Mouse (Mus musculus): ENCODE data around the gene Sox30. TPM values are rescaled to one million over a fixed set of nuclear protein-coding genes. Genes with fewer than 3 reads are reported as not detected.
"Not testable (repeated sequence)": the region's sequence is repeated elsewhere in the genome, so short reads cannot be mapped to it uniquely, and the experiment has no call there.

Sox30 gene
- total RNA-seq, 2 experiments from 2014 or later, result 0.18 to 0.29 TPM

DNA sequence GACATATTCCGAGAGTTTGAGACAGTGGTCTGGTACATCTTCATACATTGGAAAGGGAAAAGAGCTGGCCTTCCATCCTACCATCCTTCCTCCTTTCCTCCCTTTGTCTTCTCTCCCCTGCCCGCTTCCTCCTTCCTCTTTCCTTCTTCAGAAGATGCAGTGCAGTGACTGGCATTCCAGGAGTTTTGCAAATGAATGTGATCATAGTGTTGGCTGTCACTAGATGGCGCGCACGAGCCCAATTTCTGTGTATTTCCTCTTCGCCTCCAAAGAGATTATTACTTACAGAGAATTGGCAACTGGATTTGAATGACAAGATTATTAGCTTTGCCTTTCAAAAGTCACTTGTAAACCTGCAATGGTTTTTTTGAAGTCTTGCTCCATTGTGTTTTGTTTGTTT is 36.0 kb downstream of the Sox30 start:
- DNase-seq (ENCODE audit: low spot score in 2 of 2), result peak; percentile 80 to 83

- DNase-seq (ENCODE audit: low spot score in 2 of 2), result no peak
Measured at GRCm38 (mm10) chr11:46020246-46020645, 40.1 kb downstream of the Sox30 start.

DNA sequence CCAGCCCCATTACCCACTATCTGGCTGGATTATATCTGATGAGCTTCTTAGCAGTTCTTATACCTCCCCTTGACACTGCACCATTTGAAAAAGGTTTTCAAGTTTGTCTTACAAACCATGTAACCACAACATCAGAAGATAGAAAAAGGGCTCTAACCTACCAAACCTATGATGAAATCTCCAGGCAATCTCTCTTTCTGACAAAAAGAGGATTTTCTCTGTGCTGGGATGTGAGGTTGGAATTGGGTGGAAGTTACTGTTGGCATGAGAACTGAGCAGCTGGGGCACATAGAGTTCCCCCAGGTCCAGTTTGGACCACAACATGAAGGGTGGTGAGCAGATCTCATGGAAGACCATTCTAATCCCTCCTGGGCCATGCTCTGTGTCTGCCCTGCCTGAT is 41.7 kb downstream of the Sox30 start:
- DNase-seq (ENCODE audit: low spot score in 2 of 2), result no peak

- DNase-seq (ENCODE audit: low spot score in 2 of 2), result peak in 1 of 2 experiments; percentile 2
Measured at GRCm38 (mm10) chr11:46022983-46023382, 42.9 kb downstream of the Sox30 start.

DNA sequence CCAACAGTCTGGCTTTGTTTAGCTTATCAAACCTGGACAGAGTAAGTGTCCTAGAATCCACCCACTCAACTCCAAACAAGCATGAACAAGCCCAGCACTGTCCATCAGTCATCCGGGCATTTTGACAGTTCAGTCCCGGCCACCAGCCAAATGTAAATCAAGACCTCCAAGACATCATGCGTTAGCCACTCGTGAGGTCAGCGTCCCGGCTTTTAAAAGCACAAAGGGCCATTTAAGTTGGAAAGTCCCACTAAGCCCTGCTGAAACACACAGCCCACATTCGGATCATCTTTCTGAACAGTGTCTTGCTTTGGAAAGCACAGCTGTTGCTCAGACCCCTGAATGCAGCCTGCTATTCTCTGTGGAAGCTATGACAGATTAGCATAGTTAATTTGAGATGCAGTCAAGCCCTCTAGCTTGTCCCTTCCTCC is 45.9 kb downstream of the Sox30 start:
- DNase-seq (ENCODE audit: low spot score in 2 of 2), result peak in 1 of 2 experiments; percentile 16

GRCm38 (mm10) chr11:46027952-46028814 is 48.1 kb downstream of the Sox30 start:
- DNase-seq (ENCODE audit: low spot score in 2 of 2), result no peak

DNA sequence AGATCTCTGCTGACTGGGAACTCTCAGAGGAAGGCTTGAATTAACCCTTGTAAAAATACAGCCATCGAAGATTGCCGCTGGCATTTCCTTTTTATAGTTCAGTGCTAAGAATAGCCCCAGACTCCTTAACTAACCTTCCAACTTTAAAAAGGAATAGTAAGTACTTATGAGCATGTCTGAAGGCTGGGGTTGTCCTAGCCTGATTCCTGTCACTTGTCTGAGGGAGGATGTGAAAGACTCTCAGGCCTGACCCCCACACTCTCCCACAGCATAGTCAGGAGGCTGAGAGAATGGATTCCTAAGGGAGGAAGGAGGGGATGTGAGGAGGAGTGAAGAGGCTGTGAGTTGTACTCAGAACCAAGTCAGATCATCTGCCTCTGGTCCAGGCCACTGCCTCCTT is 49.4 kb downstream of the Sox30 start:
- DNase-seq (ENCODE audit: low spot score in 2 of 2), result no peak

DNA sequence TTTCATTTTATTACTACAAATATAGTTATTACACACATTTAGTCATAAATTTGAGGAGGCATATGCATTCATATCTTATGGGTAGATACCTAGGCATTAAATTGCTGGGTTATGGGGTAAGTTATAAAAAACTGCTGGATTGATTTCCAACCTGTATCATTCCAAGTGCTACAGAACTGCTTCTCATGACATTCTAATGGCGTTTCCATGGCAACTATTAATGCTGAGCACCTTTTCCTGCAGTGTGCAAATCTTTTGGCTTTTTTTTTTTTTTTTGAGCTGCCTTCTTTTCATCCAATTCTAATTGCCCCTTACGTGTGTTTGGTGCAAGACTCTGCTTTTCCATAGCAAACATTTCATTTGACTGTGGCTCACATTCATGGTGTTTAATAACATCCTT is 49.9 kb downstream of the Sox30 start:
- no peak for DNase-seq (ENCODE audit: low spot score in 2 of 2)

DNA sequence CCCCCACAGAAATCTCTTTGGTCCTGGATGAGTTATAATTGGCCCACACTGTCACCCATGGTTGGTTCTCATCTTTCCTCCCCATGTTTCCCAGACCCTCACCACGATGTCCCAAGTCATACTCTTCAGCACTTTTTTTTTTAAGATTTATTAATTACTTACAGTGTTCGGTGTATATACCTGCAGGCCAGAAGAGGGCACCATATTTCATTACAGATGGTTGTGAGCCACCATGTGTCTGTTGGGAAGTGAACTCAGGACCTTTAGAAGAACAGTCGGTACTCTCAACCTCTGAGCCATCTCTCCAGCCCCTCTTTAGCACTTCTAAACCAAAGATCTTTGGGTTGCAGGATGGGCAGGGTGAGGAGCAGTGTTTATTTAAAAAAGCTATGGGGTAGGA is 51.4 kb downstream of the Sox30 start:
- no peak for DNase-seq (ENCODE audit: low spot score in 2 of 2)

- no peak for DNase-seq (ENCODE audit: low spot score in 2 of 2)
Measured at GRCm38 (mm10) chr11:46032956-46033355, 52.8 kb downstream of the Sox30 start.

GRCm38 (mm10) chr11:46036374-46036773 is 56.3 kb downstream of the Sox30 start:
- no peak for DNase-seq (ENCODE audit: low spot score in 2 of 2)

GRCm38 (mm10) chr11:46038901-46039300 is 58.8 kb downstream of the Sox30 start:
- no peak for DNase-seq (ENCODE audit: low spot score in 2 of 2)

GRCm38 (mm10) chr11:46039335-46039734 is 59.2 kb downstream of the Sox30 start:
- DNase-seq (ENCODE audit: low spot score in 2 of 2), result peak in 1 of 2 experiments; percentile 18

GRCm38 (mm10) chr11:46040841-46041556 is 60.9 kb downstream of the Sox30 start:
- DNase-seq (ENCODE audit: low spot score in 2 of 2), result no peak

DNA sequence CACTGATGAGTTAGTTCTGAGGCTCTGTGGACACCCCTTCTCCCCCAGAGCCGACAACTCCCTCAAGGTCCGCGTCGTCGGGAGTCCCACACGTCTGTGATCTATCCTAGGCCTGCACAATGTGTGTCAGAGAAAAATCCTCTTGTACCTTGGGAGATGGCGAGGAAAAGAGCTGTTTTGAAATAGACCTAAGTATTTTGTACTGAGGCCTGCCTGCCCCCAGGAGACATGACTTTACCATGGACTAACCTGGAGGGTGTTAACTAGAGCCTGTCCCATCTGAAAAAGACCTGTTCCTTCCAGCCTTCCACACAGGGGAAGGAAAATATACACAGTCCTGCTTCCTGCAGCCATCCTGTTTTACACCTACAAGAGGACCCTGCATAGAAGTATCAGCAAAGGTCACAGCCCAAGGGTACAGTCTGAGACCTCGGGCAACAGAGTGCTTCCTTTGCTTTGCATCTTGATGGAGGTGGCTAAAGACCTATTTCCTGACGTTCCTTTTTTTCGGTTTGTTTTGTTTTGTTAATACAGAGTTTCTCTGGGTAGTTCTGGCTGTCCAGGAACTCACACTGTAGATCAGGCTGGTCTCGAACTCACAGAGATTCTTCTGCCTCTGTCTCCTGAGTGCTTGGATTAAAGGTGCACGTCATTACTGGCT is 61.6 kb downstream of the Sox30 start:
- no peak for DNase-seq (ENCODE audit: low spot score in 2 of 2)

GRCm38 (mm10) chr11:46044781-46045180 is 64.7 kb downstream of the Sox30 start:
- DNase-seq (ENCODE audit: low spot score in 2 of 2), result no peak

- DNase-seq (ENCODE audit: low spot score in 2 of 2), result no peak
Measured at GRCm38 (mm10) chr11:46047264-46047663, 67.2 kb downstream of the Sox30 start.

GRCm38 (mm10) chr11:46052105-46052659 is 72.1 kb downstream of the Sox30 start, which contains the start of gene Gm12166:
Gene Gm12166, minus strand, starts transcription at chr11:46052321.
- peak; percentile 37 to 50 for DNase-seq (ENCODE audit: low spot score in 2 of 2)

DNA sequence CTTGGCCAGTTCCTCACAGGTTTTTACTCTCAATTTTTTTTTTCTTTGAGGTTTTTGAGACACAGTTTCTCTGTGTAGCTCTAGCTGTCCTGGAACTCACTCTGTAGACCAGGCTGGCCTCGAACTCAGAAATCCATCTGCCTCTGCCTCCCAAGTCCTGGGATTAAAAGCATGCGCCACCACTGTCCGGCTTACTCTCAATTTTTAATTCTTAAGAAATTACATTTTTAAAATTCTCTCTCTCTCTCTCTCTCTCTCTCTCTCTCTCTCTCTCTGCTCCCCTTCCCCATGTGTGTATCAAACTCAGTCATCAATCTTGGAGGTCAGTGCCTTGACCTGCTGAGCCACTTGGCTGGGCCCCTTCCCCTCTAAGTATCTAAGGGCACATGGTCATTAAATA is 73.3 kb downstream of the Sox30 start:
- DNase-seq (ENCODE audit: low spot score in 2 of 2), result not testable (repeated sequence)

DNA sequence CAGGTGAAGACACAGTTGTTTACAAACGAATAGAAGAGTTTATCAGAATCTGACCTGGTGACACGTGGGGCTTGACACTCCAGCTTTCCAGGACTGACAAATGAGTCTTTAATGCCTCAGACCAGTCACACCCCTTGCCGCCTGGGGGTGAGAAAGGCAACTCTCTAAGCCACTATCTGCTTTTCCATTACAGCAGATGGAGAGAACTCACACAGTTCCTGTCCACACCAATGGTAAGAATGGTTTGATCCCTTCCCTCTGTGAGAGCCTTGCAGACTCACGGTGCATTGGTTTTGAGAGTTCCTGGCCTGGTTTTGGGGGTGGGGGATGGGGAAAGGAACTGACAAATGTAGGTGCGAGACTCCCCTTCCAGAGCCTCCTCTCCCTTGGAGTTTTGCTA is 74.2 kb downstream of the Sox30 start:
- DNase-seq (ENCODE audit: low spot score in 2 of 2), result no peak
